Mouse (Mus musculus) embryonic facial prominence, embryonic 15.5 days (tissue): ENCODE data around the gene Aven. TPM values are rescaled to one million over a fixed set of nuclear protein-coding genes. Genes with fewer than 3 reads are reported as not detected.

ENCODE experiments used
- ATAC-seq: fragments of 200-750 bp; cut with Nextera tagmentation; 2 replicates; pipeline ENCODE4 v1.8.0; 2017; ENCODE audit warnings: low read depth, moderate TSS enrichment; ENCODE audit not compliant: insufficient number of reproducible peaks, low FRiP score, low TSS enrichment
- H3K27ac ChIP-seq: fragments of 300-500 bp; sonication (generic); replicated peaks from 2 replicates; pipeline ENCODE4 v1.5.1; 2015; ENCODE audit warnings: mild to moderate bottlenecking, inconsistent platforms
- H3K27me3 ChIP-seq: fragments of 300-500 bp; sonication (generic); 2 replicates; pipeline ENCODE4 v1.6.1; 2015; ENCODE audit warnings: inconsistent platforms
- H3K36me3 ChIP-seq: fragments of 300-500 bp; sonication (generic); 2 replicates; pipeline ENCODE4 v1.6.1; 2015; ENCODE audit warnings: mild to moderate bottlenecking, inconsistent platforms
- H3K4me1 ChIP-seq: fragments of 300-500 bp; sonication (generic); 2 replicates; pipeline ENCODE4 v1.6.1; 2015; ENCODE audit warnings: inconsistent platforms
- H3K4me2 ChIP-seq: fragments of 300-500 bp; sonication (generic); replicated peaks from 2 replicates; pipeline ENCODE4 v1.6.1; 2015; ENCODE audit warnings: mild to moderate bottlenecking, inconsistent platforms
- H3K4me3 ChIP-seq: fragments of 300-500 bp; sonication (generic); replicated peaks from 2 replicates; pipeline ENCODE4 v1.5.1; 2015; ENCODE audit warnings: mild to moderate bottlenecking, inconsistent platforms
- H3K9ac ChIP-seq: fragments of 300-500 bp; sonication (generic); 2 replicates; pipeline ENCODE4 v1.6.1; 2015; ENCODE audit warnings: inconsistent platforms
- H3K9me3 ChIP-seq: fragments of 300-500 bp; sonication (generic); replicated peaks from 2 replicates; pipeline ENCODE4 v1.6.1; 2016; ENCODE audit warnings: inconsistent platforms
- WGBS: fragments of 180-500 bp; shearing (Covaris S2); methylation state at CpG from one replicate; pipeline ENCODE4 v1.1.7; 2015; 5-methylcytosine and 5-hydroxymethylcytosine counted together
- polyA plus RNA-seq: library from polyadenylated mRNA; unstranded; fragments of >200 nt; fragmentation: Nextera tagmentation; extraction: Ambion mirVana; gene quantifications from 2 replicates; pipeline ENCODE4 v1.2.1, GENCODE M21; 2015

The Aven gene
- polyA plus RNA-seq, 1 experiment from 2014 or later = 4.9 TPM

DNA sequence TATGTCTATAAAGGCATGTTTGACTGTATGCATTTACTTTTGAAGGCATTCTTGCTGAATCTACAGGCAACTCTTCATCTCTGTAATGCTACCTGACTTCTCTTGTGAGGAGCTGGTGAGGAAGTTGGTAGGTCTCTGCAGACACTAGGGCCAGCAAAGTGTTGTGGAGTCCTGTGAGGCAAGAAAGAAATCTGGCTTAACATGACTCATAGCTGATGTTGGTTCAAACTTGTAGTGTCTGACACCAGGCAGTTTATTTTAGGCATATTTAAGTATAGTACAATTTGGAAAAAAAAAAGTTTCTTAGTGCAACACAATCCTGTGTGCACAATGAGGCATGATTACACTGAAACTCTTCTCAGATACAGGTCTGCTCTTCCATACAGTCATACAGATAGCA lies 23.2 kb upstream of the Aven start:
- Histone ChIP-seq H3K9me3 (no peaks in the 10 kb centered on the region), H3K36me3 (peaks cover 40% of the 10 kb centered on the region), H3K9ac (no peak overlapping the region), H3K4me2 (no peak overlapping the region), H3K27me3 (no peaks in the 10 kb centered on the region), H3K4me3 (no peak overlapping the region), H3K27ac (no peak overlapping the region), H3K4me1 (no peaks in the 10 kb centered on the region)
- ATAC-seq = no peak

DNA sequence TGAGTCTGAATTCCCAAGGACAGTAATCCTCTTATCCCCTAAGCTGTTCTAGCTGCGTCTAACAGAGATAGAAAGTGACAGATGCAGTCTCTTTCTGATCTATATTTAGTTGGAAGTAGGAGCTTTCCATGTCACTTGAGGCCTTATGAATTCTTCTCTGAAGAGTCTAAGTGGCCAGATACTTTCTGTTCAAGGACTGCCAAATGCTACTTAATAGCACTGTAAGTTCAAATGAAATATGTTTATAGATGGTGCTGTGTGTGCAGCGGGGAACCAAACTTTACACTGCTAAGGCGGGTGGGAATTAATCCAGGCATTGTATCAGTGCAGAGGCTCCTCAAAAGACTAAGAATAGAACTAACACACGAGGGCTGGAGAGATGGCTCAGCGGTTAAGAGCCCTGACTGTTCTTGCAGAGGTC lies 21.8 kb upstream of the Aven start:
- ATAC-seq = no peak

DNA sequence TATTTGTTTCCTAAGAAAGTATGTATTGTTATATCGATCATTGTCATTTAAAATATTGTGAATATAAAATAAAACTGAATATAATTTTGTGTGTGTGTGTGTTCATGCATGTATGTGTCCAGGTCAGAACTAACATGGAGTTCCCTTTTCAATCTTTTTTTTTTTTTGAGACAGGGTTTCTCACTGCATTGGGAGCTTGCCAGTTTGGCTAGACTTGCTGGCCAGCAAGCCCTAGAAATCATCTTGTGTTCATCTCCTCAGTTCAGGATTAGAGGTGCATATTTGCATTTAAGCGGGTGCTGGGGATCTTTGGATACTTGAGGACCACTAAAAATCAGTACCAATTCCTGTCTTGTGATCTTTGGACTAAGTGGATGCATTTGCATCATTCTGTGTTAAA lies 20.7 kb upstream of the Aven start:
- no peak overlapping the region for H3K4me2 ChIP-seq
- no peaks in the 10 kb centered on the region for H3K4me1 ChIP-seq
- peaks cover 22% of the 10 kb centered on the region for H3K36me3 ChIP-seq
- no peak overlapping the region for H3K27ac ChIP-seq
- no peak overlapping the region for H3K4me3 ChIP-seq
- WGBS = 84% methylated on average over 2 of the region's 2 CpGs
- no peaks in the 10 kb centered on the region for H3K27me3 ChIP-seq
- no peak overlapping the region for H3K9ac ChIP-seq
- H3K9me3 ChIP-seq = no peaks in the 10 kb centered on the region
- ATAC-seq = no peak

More for the DNA sequence above, 21.8 kb upstream of the Aven start:
- no peak overlapping the region for H3K9ac ChIP-seq
- no peaks in the 10 kb centered on the region for H3K27me3 ChIP-seq
- H3K4me3 ChIP-seq = no peak overlapping the region
- WGBS = 71% methylated on average over 5 of the region's 5 CpGs
- H3K27ac ChIP-seq = no peak overlapping the region
- H3K9me3 ChIP-seq = no peaks in the 10 kb centered on the region
- H3K4me2 ChIP-seq = no peak overlapping the region
- H3K36me3 ChIP-seq = peaks cover 30% of the 10 kb centered on the region
- H3K4me1 ChIP-seq = no peaks in the 10 kb centered on the region

DNA sequence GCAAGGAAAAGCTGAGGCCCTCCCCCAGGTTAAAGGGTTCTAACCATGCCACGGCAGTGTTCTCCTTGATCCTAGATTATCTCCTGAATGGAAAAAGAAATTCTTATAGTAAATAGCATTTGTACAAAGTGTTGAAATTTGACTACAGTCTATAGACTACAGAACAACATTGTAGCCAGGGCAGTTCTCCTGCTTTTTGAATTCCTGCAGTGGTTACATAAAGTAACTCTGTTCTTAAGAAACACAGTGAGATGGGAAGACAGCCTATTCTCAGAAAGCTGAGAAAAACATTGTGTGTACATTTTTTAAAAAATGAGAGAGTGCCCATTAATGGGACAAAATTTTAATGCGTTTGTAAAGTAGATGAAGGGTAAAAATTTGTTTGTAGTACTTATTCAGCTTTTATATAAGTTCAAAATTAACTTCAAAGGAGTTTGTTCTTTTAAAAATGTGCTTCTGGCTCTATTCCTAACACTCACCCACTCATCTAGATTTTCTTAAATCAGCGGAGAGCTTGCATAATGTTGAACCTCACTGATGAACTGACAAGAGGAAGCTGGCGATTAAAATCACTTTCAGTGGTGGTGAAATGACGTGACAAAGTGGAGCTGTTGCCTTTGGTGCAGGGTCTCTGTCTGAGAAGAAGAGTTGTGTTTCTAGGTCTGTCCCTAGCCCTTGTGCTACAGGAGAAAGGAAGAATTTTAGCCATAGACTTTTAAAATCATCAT lies 17.6 kb upstream of the Aven start:
- H3K9me3 ChIP-seq = no peaks in the 10 kb centered on the region
- H3K4me3 ChIP-seq = no peak overlapping the region
- no peaks in the 10 kb centered on the region for H3K27me3 ChIP-seq
- WGBS = 58% methylated on average over 5 of the region's 5 CpGs
- no peak overlapping the region for H3K9ac ChIP-seq
- no peak overlapping the region; the same call in 1 of the 2 replicates for H3K27ac ChIP-seq
- no peaks in the 10 kb centered on the region for H3K36me3 ChIP-seq
- no peak overlapping the region for H3K4me2 ChIP-seq
- H3K4me1 ChIP-seq = no peaks in the 10 kb centered on the region
- no peak for ATAC-seq

DNA sequence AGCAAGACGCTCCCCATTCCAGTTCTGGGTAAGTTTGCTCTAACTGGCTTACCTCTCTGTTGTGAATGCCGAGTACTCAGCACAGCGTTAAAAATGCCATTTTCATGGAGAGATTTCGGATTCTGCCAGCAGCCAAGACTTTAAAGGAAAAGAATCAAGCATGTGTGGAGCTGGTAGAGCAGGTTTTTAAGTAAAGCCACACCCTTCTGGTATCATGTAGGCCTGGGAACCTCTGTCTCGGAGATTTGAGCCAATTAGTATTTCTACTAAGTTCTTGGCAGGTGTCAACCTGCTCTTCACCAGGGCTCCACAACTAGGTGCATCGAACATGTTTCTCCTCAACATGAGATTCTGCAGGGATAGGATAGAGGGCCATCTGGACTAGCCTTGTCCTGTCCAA lies 16.2 kb upstream of the Aven start:
- no peak overlapping the region for H3K4me2 ChIP-seq
- H3K4me3 ChIP-seq = no peak overlapping the region
- WGBS = 59% methylated on average over 6 of the region's 6 CpGs
- no peaks in the 10 kb centered on the region for H3K4me1 ChIP-seq
- no peaks in the 10 kb centered on the region for H3K9me3 ChIP-seq
- H3K9ac ChIP-seq = no peak overlapping the region
- no peaks in the 10 kb centered on the region for H3K36me3 ChIP-seq
- H3K27ac ChIP-seq = peak overlapping the region; percentile 39
- H3K27me3 ChIP-seq = no peaks in the 10 kb centered on the region
- ATAC-seq = no peak

DNA sequence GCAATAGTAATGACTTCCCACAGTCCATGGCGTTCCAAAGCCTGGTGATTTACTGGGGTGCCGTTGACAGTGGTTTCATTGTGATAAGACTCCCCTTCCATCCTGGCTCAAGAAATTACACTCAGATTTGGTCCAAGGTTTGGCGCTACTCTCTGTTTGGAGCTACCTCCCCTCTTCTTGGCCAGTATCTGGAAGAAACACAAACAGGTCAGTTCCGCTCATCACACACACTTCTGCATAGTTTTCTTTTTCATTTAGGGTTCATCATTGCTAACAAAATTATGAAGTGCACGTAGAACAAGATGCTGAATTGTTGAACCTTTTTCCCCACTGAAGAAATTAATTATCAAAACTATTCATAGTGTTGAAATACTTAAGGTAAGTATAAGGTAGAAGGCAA lies 12.1 kb upstream of the Aven start, which contains the start of gene Chrm5:
Gene Chrm5, minus strand, starts transcription at position 101 of the 400 bp plus-strand sequence.
- WGBS = 95% methylated on average over 5 of the region's 5 CpGs
- no peak for ATAC-seq
- Histone ChIP-seq H3K9ac (no peak within 1 kb of the TSS), H3K4me3 (no peak within 1 kb of the TSS), H3K27ac (no peak within 1 kb of the TSS), H3K36me3 (no peaks in the 10 kb centered on the region), H3K27me3 (no peaks in the 10 kb centered on the region), H3K4me2 (no peak within 1 kb of the TSS), H3K4me1 (no peaks in the 10 kb centered on the region), H3K9me3 (no peaks in the 10 kb centered on the region)

DNA sequence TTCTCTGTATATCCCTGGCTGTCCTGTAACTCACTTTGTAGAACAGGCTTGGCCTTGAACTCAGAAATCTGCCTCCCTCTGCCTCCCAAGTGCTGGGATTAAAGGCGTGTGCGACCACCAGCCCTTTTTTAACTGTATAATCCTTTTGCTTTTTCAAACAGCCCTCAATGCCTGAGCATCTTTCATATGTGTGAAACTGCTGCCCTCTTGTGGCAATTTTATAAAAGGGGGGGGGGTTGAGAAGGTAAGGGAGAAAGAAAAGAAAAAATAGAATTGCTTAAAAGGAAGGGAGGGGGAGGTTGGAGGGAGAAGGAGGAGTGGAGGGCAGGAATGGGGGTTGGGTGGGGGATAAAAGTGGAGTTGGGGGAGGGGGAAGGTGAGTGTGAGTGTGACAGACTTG lies 11.2 kb upstream of the Aven start:
- no peak overlapping the region for H3K27ac ChIP-seq
- H3K4me3 ChIP-seq = no peak overlapping the region
- no peak for ATAC-seq
- no peak overlapping the region for H3K9ac ChIP-seq
- H3K36me3 ChIP-seq = no peaks in the 10 kb centered on the region
- no peaks in the 10 kb centered on the region for H3K27me3 ChIP-seq
- WGBS = 2% methylated on average over 2 of the region's 2 CpGs
- H3K9me3 ChIP-seq = no peaks in the 10 kb centered on the region
- H3K4me1 ChIP-seq = no peaks in the 10 kb centered on the region
- no peak overlapping the region for H3K4me2 ChIP-seq

DNA sequence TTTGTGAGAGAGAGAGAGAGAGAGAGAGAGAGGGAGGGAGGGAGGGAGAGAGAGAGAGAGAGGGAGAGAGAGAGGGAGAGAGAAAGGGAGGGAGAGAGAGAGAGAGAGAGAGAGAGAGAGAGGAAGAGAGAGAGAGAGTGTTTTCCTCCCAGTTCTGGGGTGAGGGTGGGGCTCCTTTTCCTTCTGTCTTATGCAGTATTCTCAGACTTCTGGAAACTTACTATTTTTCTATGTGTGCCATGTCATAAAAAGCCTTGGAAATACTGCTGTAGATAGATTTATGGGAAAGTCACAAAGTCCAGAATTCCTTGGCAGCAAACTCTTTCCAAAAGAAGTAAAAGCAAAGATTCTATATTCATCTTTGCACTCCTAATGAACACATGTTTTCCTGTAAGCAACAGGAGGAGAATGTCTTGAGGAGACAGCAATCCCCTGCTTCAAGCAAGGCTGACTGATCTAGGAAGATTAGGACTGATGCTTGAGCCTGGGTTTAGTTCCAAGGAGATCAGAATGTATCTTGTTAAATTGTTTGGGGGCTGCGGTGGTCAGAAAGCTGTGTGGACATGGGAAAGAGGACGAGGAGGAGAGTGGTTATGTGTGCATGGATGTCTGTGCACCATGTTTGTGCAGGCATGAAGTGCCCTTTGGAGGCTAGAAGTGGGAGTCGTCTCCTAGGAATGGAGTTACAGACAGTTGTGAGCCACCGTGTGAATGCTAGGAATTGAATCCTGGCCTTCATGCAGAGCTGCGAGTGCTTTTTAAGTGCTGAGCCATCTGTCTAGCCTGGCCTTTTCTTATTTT lies 10.0 kb upstream of the Aven start:
- Histone ChIP-seq H3K9ac (no peak overlapping the region), H3K9me3 (no peaks in the 10 kb centered on the region), H3K4me3 (no peak overlapping the region), H3K27ac (no peak overlapping the region), H3K4me2 (no peak overlapping the region), H3K36me3 (no peaks in the 10 kb centered on the region), H3K27me3 (no peaks in the 10 kb centered on the region), H3K4me1 (no peaks in the 10 kb centered on the region)
- WGBS = 67% methylated on average over 5 of the region's 5 CpGs
- no peak for ATAC-seq

DNA sequence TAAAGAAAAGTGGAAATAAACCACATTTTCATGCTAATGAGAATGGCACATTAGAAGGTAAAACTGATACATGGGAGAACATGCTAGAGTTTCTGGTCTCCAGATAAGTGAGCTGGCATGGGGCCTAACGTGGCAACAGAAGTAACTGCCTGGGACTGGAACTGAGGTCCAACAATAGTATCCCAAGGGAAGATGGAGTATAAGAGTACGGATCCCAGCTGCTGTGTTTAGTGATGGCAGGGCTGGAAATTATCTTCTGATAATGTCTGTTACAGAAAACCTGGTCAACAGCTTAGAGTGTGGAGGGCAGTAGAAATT lies 9.5 kb upstream of the Aven start:
- Histone ChIP-seq H3K4me3 (no peak overlapping the region), H3K4me2 (no peak overlapping the region), H3K36me3 (no peaks in the 10 kb centered on the region), H3K4me1 (no peaks in the 10 kb centered on the region), H3K9me3 (no peaks in the 10 kb centered on the region), H3K27ac (no peak overlapping the region), H3K9ac (no peak overlapping the region), H3K27me3 (no peaks in the 10 kb centered on the region)
- 69% methylated on average over 2 of the region's 2 CpGs for WGBS
- ATAC-seq = no peak

DNA sequence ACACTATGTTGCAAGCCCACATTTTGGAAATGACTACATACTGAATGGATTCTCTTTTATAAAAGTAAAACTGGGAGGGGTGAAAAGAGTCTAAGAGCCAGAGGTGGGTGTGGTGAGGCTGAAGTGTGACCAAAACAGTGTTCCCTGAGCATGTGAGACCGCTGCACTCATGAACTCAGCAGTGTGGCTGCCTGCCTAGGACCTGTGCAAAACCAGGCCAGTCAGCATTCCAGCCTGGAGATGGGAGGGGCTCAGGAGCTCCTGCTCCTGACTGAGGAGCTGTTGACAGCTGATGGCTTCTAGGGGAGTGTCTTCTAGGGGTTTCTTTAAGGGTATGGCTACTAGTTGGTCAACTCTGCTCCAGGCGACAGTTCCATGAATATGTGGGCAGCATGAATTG lies 7.9 kb upstream of the Aven start:
- Histone ChIP-seq H3K4me2 (no peak overlapping the region), H3K27me3 (no peaks in the 10 kb centered on the region), H3K36me3 (no peaks in the 10 kb centered on the region), H3K9me3 (no peaks in the 10 kb centered on the region), H3K4me3 (no peak overlapping the region), H3K27ac (no peak overlapping the region), H3K9ac (no peak overlapping the region), H3K4me1 (no peaks in the 10 kb centered on the region)
- peak; percentile 34; the same call in 1 of the 2 replicates for ATAC-seq
- 50% methylated on average over 2 of the region's 2 CpGs for WGBS

DNA sequence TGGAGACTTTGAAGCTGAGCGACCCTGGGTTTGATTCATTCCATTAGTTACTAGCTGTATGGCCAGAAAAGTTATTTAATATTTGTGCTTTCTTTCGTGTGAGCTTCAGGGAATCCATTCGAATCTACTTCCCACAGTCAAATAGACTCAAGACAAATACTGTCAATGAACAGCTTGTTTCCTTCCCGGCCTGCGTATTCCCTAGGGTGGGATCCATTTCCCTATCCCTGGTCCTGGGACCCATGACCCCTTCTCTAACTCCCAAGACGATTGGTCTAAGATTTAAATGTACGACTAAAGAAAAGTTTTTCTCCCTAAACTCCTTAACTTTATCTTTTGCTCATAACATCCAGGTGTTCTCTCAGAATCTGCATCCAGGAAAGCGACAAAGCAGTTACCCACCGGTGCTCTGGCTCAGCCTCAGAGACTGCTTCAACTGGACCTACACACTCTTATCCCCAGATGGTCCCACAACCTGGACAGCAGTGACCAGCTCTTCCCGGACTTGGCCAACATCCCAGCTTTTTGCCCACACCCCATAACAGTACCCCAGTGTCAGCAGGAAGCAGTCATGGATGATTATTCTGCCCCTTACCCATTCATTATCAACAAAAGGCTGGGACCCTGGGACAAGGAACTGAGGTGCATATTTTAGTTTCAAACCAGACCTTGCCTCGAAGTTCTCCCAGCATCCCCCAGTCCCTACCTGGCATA lies 2.1 kb upstream of the Aven start:
- H3K27ac ChIP-seq = no peak overlapping the region
- 69% methylated on average over 11 of the region's 11 CpGs for WGBS
- H3K27me3 ChIP-seq = no peaks in the 10 kb centered on the region
- no peak overlapping the region for H3K9ac ChIP-seq
- no peak for ATAC-seq
- no peak overlapping the region for H3K4me2 ChIP-seq
- H3K4me1 ChIP-seq = peaks cover 13% of the 10 kb centered on the region
- H3K9me3 ChIP-seq = no peaks in the 10 kb centered on the region
- no peaks in the 10 kb centered on the region for H3K36me3 ChIP-seq
- no peak overlapping the region for H3K4me3 ChIP-seq
